Mouse (Mus musculus) adrenal gland, postnatal 25 days (tissue): ENCODE results near the gene Sipa1. TPM values are rescaled to one million over a fixed set of nuclear protein-coding genes. Genes with fewer than 3 reads are reported as not detected.
A peak's percentile ranks its signal among the peaks of the same experiment; 100 is the strongest.

Experiments
- DNase-seq: peaks from one replicate; pipeline ENCODE4 v3.0.0; 2021; ENCODE audit warnings: mixed read lengths
- total RNA-seq: library from RNA; stranded (reverse); gene quantifications from 2 replicates; pipeline ENCODE4 v1.2.3, GENCODE M21; 2021

Sipa1 gene
- total RNA-seq, 1 experiment from 2014 or later = 76.7 TPM

DNA sequence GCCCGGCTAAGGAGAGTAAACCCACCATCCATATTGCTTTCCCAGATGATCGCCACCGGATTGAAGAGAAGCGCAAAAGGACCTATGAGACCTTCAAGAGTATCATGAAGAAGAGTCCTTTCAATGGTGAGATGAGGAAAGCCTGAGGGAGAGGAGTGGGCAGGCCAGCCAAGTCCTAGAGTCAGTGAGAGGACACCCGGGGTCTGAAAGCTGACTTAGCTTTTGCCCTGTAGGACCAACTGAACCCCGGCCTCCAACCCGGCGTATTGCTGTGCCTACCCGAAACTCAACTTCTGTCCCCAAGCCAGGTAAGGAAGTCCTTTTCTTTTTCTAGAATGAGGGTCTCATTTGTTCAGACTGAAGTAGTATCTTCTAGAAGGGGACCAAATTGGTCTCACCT lies 18.2 kb downstream of the Sipa1 start:
- no peak for DNase-seq

DNA sequence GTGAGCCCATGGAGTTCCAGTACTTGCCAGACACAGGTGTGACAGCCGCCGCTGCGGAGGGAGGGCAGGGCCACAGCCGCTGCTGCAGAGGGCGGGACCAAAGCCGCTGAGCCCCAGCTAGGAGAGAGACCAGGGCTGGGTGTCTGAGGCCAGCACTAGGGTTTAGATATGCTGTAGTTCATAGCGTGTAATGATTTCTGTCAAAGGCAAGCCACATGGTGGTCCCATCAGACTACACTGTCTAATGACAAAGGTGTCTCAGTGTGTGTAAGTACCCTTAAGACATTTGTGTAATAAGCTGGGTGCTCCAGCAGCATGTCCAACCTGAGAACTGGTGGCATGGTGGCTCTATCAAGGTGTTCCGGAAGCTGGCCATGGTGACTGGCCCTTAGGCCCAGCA lies 21.9 kb downstream of the Sipa1 start:
- DNase-seq = no peak

DNA sequence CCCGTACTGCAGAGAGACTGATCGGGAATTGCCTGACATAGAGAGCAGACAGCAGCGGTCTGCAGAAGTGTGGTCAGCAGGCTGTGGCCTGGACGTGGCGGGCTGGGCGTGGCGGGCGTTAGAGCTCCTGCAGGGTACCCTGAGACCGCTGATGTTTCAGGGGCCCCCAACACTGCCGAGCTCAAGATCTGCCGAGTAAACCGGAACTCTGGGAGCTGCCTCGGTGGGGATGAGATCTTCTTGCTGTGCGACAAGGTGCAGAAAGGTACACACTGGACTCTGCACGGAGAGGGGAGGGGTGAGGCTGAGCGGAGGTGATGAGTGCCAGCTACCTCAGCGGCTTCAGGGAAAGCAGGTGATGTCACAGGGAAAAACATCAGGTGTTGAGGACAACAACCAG lies 22.5 kb downstream of the Sipa1 start:
- no peak for DNase-seq

DNA sequence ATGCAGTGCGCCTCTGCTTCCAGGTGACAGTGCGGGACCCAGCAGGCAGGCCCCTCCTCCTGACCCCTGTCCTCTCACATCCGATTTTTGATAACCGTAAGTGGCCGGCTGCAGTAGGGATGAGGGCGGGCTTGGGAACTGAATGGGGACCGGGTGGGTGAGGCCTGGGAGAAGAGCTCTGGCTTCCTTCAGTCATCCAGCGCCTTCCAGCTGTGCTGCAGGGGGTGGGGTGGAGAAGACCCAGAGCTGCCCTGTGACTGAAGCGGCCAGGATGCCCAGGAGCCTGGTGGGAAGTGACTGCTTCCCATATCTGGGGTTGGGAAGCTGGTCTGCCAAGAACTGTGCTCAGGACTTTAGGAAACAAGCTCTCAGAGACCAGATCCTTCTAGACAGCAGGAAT lies 23.2 kb downstream of the Sipa1 start:
- DNase-seq = no peak

DNA sequence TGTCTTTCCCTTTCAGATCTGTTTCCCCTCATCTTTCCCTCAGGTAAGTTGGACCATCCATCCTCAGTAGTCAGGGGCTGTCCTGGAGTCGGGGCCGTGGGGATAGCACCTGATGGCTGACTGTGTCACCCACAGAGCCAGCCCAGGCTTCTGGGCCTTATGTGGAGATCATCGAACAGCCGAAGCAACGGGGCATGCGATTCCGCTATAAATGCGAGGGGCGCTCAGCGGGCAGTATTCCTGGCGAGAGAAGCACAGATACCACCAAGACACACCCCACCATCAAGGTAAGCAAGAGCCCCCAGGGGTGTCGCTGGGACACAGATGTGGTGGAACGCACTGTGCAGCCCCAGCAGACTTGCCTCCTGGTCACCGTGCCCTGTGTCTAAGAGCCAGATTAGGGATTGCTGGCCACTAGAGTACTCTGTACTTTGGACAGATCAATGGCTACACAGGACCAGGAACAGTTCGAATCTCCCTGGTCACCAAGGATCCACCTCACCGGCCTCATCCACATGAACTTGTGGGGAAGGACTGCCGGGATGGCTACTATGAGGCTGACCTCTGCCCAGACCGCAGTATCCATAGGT lies 25.0 kb downstream of the Sipa1 start:
- no peak for DNase-seq

DNA sequence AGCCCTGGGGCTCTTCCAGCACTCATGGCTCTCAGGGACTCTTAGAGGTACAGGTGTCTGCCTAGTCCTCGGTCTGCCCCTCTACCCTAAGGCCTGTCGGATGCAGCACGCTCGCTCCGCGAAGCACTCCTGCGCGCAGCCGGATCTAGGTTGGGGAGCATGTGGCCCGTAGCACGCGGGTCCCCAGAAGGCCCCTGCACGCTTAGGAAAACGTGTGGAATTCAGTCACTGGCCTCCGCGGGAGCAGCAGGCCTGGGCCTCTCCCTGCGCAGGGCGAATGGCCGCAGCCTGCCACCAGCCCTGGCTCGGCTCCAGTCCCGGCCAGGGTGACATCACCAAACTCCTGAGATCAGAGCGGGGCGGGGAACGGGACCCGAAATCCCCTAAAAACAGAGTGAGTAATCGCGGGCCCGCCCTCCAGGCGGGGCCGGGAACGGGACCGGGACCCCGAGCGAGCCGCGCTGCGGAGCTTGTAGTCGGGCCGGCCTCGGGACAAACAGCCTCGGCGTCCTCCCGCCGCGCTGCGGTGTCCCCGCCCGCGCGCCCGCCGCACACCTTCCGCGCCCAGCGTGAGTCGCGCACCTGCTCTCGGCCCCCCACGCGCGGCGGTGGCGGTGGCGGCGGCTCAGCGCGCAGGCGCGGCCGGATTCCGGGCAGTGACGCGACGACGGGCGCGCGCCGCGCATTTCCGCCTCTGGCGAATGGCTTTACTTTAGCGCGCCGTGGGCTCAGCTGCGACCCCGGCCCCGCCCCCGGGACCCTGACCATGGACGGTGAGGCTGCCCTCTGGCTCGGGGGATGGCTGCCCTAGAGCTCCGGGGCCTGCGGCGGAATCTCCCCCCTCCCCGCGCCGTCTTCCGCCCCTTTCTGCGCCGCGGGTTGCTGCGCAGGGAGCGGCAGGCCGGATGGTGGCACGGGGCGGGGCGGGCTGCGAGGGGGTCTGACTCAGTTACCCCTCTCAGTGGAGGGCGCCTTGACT lies 26.1 kb downstream of the Sipa1 start, which contains the start of gene Rela:
Gene Rela (plus strand): TSS at position 415 of the 979 bp plus-strand sequence.
- DNase-seq = peak; percentile 96

DNA sequence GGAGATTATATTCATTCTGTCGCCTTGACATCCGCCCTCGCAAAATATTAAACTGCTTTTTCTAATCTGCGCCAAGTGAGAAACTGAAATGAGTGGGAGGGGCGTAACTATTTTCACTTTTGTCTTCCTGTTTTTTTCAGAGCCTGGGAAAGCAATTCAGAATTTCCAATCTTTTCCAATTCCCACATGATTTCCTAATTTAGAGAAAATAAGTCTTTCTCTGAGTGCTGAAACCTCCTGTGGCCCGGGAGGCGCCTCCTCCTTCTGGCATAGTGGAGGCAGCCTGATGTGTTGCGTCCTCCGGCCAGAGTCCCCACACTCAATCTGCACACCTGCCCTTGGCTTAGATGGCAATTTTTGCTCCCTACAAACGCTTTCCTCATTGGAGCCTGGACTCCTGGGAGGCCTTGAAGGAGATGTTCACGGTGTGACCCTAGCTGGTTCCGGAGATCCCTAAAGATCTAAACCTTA lies 26.9 kb downstream of the Sipa1 start:
- DNase-seq = no peak

DNA sequence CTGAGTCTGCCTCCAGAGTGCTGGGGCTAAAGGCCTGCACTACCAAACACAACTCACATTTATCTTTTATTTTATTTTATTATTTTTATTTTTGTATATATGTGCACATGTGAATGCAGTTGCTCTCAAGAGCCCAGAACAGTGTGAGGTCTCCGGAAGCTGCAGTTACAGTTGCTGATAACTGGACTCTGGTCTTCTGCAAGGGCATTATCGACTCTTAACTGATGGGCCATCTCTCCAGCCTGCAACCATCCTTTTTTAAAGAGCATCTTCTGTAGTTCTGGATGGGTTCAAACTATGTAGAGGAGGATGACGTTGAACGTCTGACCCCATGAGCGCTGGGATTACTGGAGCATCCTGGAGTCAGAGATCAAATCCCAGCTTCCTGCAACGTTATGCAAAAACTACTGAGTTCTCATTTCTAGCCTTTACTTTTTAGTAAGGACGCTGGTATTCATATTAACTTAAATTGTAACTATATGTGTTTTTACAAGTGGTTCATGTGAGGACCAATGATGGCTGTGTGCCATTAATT lies 27.4 kb downstream of the Sipa1 start:
- DNase-seq = no peak

DNA sequence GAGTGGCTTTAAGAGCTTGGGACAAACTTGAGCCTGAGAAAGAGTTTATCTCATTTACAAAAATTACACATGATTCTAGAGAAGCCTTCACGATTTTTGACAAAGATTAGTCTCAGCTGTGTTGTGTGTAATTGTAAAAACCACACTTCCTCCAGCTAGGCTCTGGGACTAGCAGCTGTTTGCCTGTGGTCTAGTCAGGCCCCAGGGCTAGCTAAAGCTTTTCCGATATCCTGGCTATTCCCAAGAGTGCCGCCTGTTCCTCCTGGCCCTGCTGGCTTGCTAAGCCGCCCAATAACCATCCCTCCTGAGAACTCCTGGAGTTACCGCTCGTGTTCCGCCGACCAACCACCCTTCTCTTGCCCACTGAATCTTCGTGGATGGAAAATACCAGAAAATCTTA lies 31.4 kb downstream of the Sipa1 start:
- no peak for DNase-seq

DNA sequence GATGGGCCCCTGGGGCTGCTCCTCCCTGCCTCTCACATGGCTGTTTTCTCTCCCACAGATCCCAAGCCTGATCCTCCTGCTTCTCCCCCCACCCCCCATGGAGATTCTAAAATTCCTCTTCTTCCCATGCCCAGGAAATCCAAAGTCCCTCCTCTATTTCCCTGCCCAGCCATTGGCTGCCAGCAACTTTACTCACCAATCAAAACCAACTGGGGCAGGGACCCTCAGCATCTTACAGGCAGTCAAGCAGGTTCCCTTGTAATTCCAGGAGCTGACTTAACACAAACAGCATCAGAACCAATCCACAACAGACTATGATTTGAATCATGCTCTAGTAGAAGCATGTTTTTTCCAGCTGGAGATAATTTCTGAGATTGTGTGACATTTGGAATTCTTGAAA lies 33.6 kb downstream of the Sipa1 start:
- no peak for DNase-seq

DNA sequence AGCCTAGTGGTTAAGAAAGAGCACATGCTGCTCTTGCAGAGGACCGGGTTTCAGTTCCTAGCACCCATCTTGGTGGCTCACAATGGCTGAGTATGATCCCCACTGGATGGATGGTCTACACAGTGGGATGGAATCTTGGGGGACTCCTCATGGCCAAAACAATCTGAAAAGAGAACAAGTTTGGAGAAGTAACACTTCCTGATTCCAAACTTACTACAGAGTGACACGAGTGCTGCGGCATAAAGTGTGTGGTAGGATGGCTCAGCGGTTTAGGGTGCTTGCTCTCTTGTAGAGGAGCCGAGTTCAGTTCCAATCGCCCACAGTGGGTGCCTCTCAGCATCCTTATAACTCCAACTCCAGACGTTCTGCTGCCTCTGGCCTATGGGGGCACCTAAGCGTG lies 38.2 kb downstream of the Sipa1 start:
- DNase-seq = no peak

DNA sequence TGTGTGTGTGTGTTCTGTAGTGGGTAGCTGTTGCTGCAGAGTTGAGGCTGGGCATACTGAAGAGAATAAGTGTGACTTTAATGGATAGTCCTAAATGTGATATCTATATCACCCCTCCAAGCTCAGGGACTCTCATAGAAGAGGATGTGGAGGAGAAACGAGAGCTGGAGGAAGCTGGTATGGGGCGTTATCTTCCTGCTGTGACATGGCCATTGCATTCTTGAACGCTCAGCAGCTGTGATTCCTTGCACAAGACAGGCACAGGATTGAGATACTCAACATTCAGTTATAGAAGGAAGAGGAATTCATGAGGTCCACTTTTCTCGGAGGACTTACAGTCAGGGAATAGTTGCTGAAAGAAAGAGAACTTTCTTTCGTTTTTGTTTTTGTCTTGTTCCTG lies 41.6 kb downstream of the Sipa1 start:
- DNase-seq = no peak

DNA sequence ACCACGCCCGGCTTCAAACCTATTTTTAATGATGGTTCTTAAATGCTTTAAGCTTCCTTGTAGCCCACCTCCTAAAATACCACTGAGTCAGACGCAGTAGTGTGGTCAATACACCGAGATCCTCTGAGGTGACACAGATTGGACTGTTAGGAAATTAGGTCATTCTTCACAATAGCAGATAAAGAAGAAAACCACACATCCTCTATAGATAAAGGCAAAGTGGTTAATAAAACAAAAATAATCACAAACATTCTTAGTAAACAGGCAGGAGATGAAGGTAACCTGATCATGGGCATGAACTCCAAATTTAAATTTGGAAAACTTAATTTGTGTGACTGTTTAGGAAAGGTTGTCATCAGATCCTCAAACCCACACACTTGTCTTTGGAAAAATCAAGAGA lies 43.5 kb downstream of the Sipa1 start:
- no peak for DNase-seq

DNA sequence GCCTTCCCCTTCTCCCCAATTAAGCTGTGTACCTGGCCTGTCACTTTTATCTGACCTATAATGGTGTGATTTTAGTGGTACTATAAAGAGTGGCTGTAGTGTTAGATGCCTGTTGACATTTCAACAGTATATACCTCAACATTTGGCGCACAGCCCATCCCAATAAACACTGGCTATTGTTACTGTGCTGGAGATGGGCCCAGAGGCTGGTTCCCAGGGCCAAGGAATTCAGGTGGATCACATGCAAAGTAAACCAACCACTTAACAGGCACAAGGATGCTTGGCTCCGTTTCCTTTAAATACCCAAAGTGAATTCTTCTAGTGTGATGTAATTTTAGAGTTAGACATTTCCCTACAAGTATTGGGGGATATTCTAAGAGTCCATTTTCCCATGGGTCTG lies 48.6 kb downstream of the Sipa1 start:
- no peak for DNase-seq

DNA sequence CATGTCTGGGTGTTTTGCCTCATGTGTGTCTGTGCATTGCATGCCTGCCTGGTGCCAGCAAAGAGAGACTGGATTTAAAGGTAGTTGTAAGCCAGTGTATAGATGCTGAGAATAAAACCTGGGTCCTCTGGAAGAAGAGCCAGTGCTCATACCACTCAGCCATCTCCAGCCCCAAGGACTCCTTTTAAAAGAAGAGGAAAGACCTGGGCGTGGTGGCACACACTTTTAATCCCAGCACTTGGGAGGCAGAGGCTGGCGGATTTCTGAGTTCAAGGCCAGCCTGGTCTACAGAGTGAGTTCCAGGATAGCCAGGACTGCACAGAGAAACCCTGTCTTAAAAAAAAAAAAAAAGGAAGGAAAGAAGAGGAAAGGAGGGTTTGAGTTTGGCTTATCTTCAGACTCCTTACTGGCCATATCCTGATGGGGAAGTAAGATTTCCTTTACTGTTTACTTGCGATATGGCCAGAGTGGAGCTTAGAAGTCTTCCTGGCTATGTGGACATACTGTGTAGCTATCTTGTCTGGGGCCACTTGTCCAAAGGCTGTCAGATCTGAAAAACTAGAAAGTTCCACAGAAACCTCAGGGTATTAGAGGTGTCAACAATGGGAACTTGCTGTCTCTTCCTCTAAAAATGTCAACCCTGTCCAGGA lies 50.6 kb downstream of the Sipa1 start:
- no peak for DNase-seq

DNA sequence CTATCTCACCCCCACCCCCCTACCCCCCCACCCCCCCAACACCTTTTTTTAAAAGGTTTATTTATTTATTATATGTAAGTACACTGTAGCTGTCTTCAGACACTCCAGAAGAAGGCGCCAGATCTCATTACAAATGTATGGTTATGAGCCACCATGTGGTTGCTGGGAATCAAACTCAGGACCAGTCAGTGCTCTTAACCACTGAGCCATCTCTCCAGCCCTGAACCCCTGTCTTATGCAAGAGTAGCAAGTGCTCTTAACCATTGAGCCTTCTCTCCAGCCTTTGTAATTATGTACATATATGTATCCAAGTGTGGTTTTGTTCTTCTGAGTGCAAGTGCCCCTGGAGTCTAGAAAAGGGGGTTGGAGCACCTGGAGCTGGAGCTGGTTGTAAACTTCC lies 51.5 kb downstream of the Sipa1 start:
- DNase-seq = no peak

DNA sequence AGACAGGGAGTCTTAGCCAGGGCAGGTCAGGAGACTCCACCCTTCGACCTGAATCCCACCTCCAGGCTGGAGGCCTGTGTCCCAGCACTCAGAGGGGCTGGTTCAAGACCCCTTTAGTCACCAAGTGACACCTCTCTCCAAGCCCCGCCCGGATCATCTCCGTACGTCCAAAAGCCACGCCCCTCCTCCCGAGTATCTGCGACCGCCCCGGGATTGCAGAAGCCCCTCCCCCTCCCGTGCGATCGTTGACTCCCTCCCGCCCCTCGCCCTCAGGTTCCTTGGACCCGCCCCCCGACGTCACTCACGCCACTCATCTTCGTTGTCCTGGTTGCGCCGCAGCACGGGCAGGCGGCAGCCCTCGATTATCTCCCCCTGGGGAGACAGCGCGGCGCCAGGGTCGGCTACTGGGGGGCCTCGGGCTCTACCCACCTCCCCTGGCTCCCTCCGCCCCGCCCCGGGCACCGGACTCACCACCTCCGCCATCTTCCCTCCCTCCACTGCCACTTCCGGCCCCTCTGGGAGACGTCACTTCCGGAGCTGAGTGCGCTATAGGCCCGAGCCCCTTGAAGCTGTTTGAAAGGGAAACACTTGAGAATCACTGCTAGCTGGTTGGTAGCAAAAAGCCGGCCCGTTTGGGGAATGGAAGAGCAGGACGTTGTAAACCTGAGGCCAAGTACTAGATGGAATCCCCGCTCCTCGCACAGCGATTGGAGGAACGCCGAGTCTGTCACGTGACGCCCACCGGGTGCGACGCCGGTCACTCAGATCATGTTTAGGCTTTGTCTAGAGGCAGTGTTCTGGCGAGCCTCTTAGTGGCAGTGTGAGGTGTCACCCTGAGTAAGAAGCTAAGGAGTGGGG lies 53.7 kb downstream of the Sipa1 start, which contains the start of gene Kat5:
Gene Kat5 (minus strand): TSS at position 691 of the 858 bp plus-strand sequence.
- peak; percentile 91 for DNase-seq

DNA sequence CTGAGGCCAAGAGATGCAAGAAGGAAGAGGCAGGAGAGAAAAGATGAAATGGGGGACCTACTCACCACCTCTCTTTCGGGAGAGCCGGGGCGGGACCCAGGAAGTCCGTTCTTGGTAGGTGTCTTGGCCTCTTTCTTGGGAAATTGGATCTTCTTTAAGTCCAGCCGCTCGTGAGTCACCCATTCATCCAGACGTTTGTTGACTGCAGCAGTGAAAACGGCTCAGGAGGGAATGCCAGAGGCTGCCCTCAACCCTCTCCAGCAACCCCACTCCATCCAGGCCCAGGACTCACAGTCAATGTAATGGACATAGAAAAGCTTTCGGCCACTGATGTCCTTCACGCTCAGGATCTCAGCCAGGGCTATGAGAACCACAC lies 54.3 kb downstream of the Sipa1 start:
- peak; percentile 11 for DNase-seq

DNA sequence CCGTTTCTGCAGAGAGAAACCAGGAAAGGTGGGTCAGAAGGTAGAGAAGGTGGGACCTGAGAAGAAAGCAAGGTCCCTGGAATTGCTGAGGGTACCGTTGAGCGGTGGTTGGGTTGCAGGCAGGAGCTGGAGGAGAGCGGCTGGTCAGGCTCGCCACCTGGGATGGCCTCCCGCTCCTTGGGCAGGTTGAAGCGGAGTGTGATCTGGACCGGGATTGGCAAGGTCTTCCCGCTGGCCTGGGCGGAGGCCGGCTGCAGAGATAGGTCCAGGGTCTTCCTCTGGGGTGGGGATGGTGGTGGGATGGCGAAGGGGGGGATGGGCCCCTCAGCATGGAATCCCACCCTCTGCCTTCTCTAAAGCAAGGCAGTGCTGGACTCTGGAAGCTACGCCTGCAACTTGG lies 54.8 kb downstream of the Sipa1 start:
- no peak for DNase-seq

DNA sequence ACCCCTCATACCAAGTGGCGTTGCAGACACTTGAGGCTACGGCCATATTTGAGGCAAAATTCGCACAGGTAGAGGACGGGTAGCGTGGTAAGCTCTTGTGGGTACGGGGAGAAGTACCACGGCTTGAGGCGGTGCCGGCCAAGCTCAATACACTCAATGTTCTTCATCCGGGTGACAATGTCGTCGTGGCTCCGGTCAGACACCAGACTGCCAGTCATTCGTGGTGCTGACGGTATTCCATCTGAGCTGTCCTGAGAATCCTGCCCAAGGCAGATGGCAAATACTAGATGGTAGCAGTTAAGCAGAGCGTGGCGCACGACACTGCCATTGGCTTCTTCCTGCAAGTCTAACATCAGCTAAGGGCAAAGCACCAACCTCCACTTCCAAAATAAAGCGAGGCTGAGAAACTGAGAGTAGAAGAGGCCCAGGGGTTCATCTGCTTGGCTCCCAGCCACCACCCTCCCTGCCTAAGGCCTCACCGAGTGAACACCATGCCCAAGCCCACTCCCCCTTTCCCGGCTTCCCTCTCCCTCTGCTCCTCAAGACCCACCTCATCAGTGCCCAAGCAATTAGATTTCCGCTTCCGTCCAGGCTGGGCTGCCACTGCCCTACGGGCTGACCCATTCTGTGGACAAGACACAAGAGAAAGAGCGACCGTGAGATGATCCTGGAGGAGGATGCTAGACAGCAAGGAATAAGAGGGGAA lies 55.6 kb downstream of the Sipa1 start:
- no peak for DNase-seq

DNA sequence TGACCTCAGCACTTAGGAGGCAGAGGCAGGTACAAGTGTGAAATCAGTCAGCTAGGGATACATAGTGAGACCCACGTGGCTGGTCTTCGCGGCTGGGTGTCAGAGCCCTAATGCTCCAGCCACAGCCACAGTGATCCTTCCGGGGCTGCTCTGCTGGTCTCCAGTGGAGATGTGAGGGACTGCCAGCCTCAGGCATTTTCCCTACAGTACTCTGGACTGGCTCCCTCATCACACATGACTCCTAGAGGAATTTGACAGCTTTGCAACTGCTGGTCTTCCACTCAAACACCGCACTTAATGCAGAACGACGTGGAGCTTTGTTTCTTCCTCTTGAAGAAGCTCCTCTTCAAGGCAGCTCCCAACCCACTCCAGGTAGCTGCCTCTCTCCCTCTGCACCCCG lies 57.3 kb downstream of the Sipa1 start:
- DNase-seq = no peak
